Mouse (Mus musculus): ENCODE measurements at regions not wholly inside any gene's neighbourhood (a gene's known extent, or its start where the extent isn't known, plus 50 kb on each side); places are given as distances from the start of the nearest gene placed in this dataset.

DNA sequence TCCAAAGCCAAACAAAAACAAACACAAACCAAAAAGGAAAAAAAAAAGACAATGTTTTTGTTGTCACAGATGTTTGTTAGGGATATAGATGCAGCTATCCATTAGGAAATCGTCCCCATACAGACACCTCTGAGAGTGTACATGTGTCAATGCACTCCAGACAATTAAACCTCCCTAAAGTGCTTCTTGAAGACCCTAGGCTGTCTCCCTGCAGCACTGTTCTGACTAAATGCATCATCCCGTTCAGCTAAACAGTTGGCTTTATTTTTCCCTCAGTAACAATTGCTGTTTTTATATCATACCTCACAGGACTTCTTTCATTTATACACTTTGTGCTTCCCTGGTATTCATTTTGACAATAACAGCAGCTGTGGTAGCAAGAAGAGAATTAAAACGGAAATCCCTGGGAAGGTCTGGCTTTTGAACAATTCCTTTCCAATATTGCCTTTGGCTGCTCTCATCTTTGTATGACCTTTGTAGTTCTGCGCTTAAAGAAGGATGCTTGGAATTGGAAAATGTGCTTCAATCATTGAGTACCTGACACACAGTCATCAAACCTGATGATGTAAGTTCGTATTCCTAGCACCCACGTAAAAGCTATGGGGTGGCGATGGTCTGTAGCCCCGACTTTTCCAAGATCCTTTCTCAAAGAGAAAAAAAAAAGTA lies 208.9 kb downstream of the Dusp6 start:
- no peaks in the 10 kb centered on the region for H3K9me3 ChIP-seq (ENCODE audit: control insufficient read depth, low read length)
- H3K27ac ChIP-seq (ENCODE audit: low read depth, low read length): no peak overlapping the region
- no peak overlapping the region for H3K4me2 ChIP-seq (replicated peaks; ENCODE audit: low read depth, low read length)
- no peak for ATAC-seq (ENCODE audit: low FRiP score, low TSS enrichment)
- no peaks in the 10 kb centered on the region for H3K4me1 ChIP-seq (ENCODE audit: control insufficient read depth, insufficient read depth, low read length)
- 75% methylated on average over 8 of the region's 8 CpGs for WGBS
- no peaks in the 10 kb centered on the region for H3K36me3 ChIP-seq (ENCODE audit: control insufficient read depth, insufficient read depth, low read length)
- no peaks in the 10 kb centered on the region for H3K27me3 ChIP-seq (ENCODE audit: control insufficient read depth, insufficient read depth, low read length)
- no peak overlapping the region for H3K9ac ChIP-seq (ENCODE audit: low read depth, low read length)
- H3K4me3 ChIP-seq (ENCODE audit: low read length): no peak overlapping the region

DNA sequence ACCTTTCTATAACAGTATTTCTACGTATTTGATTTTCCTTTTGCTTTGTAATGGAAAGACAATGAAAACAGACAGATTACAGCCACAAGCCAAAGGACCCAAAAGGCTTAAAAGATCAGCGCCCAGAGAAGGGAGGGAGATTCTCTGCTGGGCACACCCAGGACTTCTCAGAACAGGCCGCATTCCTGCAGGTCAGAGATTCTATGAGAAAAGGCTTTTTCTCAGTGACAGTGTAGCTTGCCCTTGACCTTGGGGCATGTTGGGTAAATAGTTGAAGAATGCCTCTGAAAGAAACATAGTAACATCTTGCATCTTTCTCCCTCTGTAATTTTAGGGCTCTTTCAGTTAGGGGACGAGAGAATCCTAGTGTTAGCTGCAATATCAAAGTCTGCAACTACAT lies 209.8 kb downstream of the Dusp6 start:
- H3K4me3 ChIP-seq (ENCODE audit: low read length): no peak overlapping the region
- ATAC-seq (ENCODE audit: low FRiP score, low TSS enrichment): no peak
- no peaks in the 10 kb centered on the region for H3K9me3 ChIP-seq (ENCODE audit: control insufficient read depth, low read length)
- no peak overlapping the region for H3K4me2 ChIP-seq (replicated peaks; ENCODE audit: low read depth, low read length)
- WGBS: 72% methylated on average over 4 of the region's 4 CpGs
- no peak overlapping the region for H3K27ac ChIP-seq (ENCODE audit: low read depth, low read length)
- H3K4me1 ChIP-seq (ENCODE audit: control insufficient read depth, insufficient read depth, low read length): no peaks in the 10 kb centered on the region
- no peak overlapping the region for H3K9ac ChIP-seq (ENCODE audit: low read depth, low read length)
- H3K27me3 ChIP-seq (ENCODE audit: control insufficient read depth, insufficient read depth, low read length): no peaks in the 10 kb centered on the region
- no peaks in the 10 kb centered on the region for H3K36me3 ChIP-seq (ENCODE audit: control insufficient read depth, insufficient read depth, low read length)

DNA sequence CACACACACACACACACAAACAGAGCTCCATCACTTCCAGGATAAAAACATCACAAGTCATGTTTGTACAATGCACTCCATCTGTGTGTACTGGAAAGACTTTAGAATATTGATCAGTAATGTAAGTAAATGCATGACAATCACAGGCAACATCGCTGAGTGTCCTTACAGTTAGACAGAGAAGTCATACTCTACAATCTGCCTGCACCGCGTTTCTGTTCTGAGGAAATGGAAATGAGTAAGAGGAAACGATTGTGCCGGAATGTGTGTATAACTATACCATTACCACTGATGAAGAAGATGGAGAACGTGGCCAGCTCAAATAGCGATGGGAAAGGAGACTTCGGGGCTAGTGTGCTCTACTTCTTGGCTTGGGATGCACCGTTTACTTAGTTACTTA lies 210.7 kb downstream of the Dusp6 start:
- ATAC-seq (ENCODE audit: low FRiP score, low TSS enrichment): no peak
- no peaks in the 10 kb centered on the region for H3K36me3 ChIP-seq (ENCODE audit: control insufficient read depth, insufficient read depth, low read length)
- H3K9me3 ChIP-seq (ENCODE audit: control insufficient read depth, low read length): no peaks in the 10 kb centered on the region
- WGBS: 87% methylated on average over 9 of the region's 9 CpGs
- no peak overlapping the region for H3K9ac ChIP-seq (ENCODE audit: low read depth, low read length)
- no peaks in the 10 kb centered on the region for H3K4me1 ChIP-seq (ENCODE audit: control insufficient read depth, insufficient read depth, low read length)
- no peaks in the 10 kb centered on the region for H3K27me3 ChIP-seq (ENCODE audit: control insufficient read depth, insufficient read depth, low read length)
- no peak overlapping the region for H3K4me2 ChIP-seq (replicated peaks; ENCODE audit: low read depth, low read length)
- no peak overlapping the region for H3K4me3 ChIP-seq (ENCODE audit: low read length)
- H3K27ac ChIP-seq (ENCODE audit: low read depth, low read length): no peak overlapping the region

DNA sequence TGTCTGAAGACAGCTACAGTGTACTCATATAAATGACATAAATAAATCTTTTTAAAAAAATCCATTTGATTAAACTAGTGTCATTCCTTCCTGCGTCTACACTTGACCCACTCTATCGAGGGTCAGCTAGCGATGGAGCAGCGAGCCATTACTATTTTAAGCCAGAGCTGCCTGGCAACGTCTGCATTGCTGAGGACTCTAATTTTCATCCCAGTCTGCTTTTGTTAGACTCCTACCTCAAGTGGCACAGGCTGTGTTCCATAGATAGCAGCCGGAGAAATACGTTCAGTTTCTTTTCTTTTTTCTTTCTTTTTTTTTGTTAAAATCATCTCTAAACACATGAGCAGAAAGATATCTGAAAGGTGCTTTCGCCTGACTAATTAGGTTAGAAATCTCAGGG lies 211.5 kb downstream of the Dusp6 start:
- Histone ChIP-seq H3K27me3 (ENCODE audit: control insufficient read depth, insufficient read depth, low read length) (no peaks in the 10 kb centered on the region), H3K4me1 (ENCODE audit: control insufficient read depth, insufficient read depth, low read length) (no peaks in the 10 kb centered on the region), H3K4me3 (ENCODE audit: low read length) (no peak overlapping the region), H3K27ac (ENCODE audit: low read depth, low read length) (no peak overlapping the region), H3K9me3 (ENCODE audit: control insufficient read depth, low read length) (no peaks in the 10 kb centered on the region), H3K4me2 (replicated peaks; ENCODE audit: low read depth, low read length) (no peak overlapping the region), H3K9ac (ENCODE audit: low read depth, low read length) (no peak overlapping the region), H3K36me3 (ENCODE audit: control insufficient read depth, insufficient read depth, low read length) (no peaks in the 10 kb centered on the region)
- WGBS: 81% methylated on average over 8 of the region's 8 CpGs
- no peak for ATAC-seq (ENCODE audit: low FRiP score, low TSS enrichment)

DNA sequence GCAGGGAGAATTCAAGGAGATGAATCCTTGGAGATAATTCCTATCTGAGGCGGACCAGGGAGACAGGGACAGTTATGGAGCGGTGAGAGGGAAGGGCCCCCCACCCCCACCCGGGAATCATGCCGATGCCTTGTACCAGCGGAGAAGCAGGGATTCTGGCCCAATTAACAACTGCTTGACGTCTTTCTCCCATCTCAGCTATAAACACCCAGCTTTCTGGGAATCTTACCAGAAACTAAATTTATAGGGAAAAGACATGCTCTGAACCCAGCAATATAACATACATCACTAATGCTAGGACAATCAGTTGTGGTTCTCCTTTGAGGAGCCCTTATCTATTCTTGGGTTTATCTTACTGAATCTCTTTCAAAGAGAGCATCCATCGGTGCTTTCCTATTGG lies 213.2 kb downstream of the Dusp6 start:
- Histone ChIP-seq H3K4me2 (replicated peaks; ENCODE audit: low read depth, low read length) (no peak overlapping the region), H3K27me3 (ENCODE audit: control insufficient read depth, insufficient read depth, low read length) (no peaks in the 10 kb centered on the region), H3K4me3 (ENCODE audit: low read length) (no peak overlapping the region), H3K9me3 (ENCODE audit: control insufficient read depth, low read length) (no peaks in the 10 kb centered on the region), H3K36me3 (ENCODE audit: control insufficient read depth, insufficient read depth, low read length) (no peaks in the 10 kb centered on the region), H3K27ac (ENCODE audit: low read depth, low read length) (no peak overlapping the region), H3K4me1 (ENCODE audit: control insufficient read depth, insufficient read depth, low read length) (no peaks in the 10 kb centered on the region), H3K9ac (ENCODE audit: low read depth, low read length) (no peak overlapping the region)
- WGBS: 77% methylated on average over 7 of the region's 7 CpGs
- no peak for ATAC-seq (ENCODE audit: low FRiP score, low TSS enrichment)

DNA sequence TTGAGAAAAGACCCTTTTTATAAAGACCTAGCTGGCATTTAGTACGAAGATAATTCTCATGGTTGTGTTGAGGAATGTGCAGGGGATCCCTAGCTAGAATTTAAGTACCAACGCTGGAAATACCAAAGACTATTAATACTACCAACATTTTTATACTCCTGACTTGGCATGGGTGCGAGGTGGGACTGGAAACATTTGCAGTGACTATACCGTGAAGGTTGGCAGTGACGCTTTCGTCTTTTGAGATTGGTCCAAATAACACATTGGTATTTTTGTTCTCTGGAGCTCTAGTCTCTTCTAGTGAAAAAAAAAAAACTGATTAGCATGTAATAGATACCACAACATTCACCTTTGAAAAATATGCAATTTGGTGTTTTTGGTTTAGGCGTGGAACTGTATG lies 213.7 kb downstream of the Dusp6 start:
- WGBS: 91% methylated on average over 7 of the region's 7 CpGs
- no peak overlapping the region for H3K27ac ChIP-seq (ENCODE audit: low read depth, low read length)
- no peak for ATAC-seq (ENCODE audit: low FRiP score, low TSS enrichment)
- H3K4me3 ChIP-seq (ENCODE audit: low read length): no peak overlapping the region
- H3K9ac ChIP-seq (ENCODE audit: low read depth, low read length): no peak overlapping the region
- H3K4me1 ChIP-seq (ENCODE audit: control insufficient read depth, insufficient read depth, low read length): no peaks in the 10 kb centered on the region
- no peaks in the 10 kb centered on the region for H3K9me3 ChIP-seq (ENCODE audit: control insufficient read depth, low read length)
- H3K36me3 ChIP-seq (ENCODE audit: control insufficient read depth, insufficient read depth, low read length): no peaks in the 10 kb centered on the region
- H3K27me3 ChIP-seq (ENCODE audit: control insufficient read depth, insufficient read depth, low read length): no peaks in the 10 kb centered on the region
- H3K4me2 ChIP-seq (replicated peaks; ENCODE audit: low read depth, low read length): no peak overlapping the region

DNA sequence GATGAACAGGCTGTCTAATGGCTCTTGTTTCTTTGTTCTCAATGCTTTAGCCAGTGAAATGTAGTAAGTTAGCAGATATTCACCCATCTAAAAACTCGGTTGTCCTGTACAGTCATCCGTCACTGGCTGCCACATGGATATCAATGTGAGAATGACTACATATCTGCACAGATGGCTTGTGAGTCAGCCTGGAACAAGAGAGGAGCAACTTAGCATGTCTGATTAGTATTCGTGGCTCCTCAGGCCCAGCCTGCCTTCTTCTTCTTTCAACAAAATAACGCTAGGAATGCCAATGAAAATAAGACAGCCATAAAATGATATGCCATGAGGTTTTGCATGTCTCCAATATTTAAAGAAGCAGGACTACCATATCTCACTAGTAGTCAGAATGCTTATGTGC lies 217.5 kb downstream of the Dusp6 start:
- WGBS: 79% methylated on average over 4 of the region's 4 CpGs
- Histone ChIP-seq H3K4me1 (ENCODE audit: control insufficient read depth, insufficient read depth, low read length) (no peaks in the 10 kb centered on the region), H3K9ac (ENCODE audit: low read depth, low read length) (no peak overlapping the region), H3K4me3 (ENCODE audit: low read length) (no peak overlapping the region), H3K27ac (ENCODE audit: low read depth, low read length) (no peak overlapping the region), H3K36me3 (ENCODE audit: control insufficient read depth, insufficient read depth, low read length) (no peaks in the 10 kb centered on the region), H3K9me3 (ENCODE audit: control insufficient read depth, low read length) (no peaks in the 10 kb centered on the region), H3K27me3 (ENCODE audit: control insufficient read depth, insufficient read depth, low read length) (no peaks in the 10 kb centered on the region), H3K4me2 (replicated peaks; ENCODE audit: low read depth, low read length) (no peak overlapping the region)
- ATAC-seq (ENCODE audit: low FRiP score, low TSS enrichment): no peak

DNA sequence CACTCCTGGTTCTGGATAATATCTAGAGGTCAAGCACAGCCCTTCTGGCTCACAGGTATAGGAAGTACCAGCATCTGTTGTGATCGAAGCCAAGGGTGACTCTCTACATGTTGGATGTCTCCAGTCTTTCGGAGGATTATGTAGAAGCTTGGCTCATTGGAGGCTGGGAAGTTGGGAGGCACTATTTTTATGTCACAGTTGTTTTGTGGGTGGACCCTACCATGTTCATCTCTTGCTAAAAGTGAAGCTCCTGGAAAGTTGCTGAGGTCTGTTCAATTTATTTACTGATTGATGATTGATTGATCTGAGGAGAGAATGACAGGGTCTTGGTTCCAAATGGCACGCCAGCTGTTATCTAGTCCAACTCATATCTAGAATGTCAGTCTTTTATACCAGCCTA lies 219.0 kb downstream of the Dusp6 start:
- 90% methylated on average over 3 of the region's 3 CpGs for WGBS
- Histone ChIP-seq H3K4me1 (ENCODE audit: control insufficient read depth, insufficient read depth, low read length) (no peaks in the 10 kb centered on the region), H3K4me2 (replicated peaks; ENCODE audit: low read depth, low read length) (no peak overlapping the region), H3K9ac (ENCODE audit: low read depth, low read length) (no peak overlapping the region), H3K4me3 (ENCODE audit: low read length) (no peak overlapping the region), H3K27me3 (ENCODE audit: control insufficient read depth, insufficient read depth, low read length) (no peaks in the 10 kb centered on the region), H3K27ac (ENCODE audit: low read depth, low read length) (no peak overlapping the region), H3K9me3 (ENCODE audit: control insufficient read depth, low read length) (no peaks in the 10 kb centered on the region), H3K36me3 (ENCODE audit: control insufficient read depth, insufficient read depth, low read length) (no peaks in the 10 kb centered on the region)
- ATAC-seq (ENCODE audit: low FRiP score, low TSS enrichment): no peak

DNA sequence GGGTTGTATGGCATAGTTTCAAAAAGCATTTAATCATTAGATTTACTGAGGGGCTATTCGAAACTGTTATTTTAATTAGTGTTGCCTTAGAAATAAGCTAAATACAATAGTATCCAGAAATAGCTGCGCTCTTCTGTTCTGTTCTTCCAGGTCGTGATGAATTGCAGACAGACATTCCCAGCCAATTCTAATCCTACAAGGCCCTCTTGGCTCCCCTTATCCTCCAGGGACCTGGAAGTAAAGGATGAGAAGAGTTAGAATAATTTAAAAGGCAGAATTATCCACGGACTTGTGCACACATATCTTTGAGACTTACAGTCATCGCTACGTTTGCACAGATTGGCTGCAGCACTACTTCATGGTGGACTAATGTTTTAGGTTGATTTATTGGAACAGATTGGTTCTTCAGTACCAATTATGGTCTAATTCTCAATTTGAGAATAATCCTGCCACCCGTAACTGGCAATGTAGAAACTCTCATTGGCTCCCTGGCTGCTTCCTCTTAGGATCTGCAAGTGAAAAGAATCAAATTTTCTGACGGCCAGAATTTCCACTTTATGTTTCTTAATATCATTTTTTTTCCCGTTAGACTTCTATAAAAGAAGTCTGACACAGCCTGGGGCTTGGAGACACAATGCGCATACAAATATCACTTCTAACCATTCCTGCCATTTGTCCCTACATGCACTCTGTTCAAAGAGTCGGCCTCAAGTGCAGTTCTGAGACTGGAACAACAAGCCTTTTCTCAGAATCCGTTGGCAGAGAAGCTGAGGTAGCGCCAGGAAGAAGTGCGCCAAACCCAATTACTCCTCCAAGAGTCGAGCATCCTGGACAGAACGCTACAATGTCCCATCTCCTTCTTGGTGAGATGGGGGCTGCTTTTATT lies 225.4 kb downstream of the Dusp6 start:
- Histone ChIP-seq H3K27me3 (ENCODE audit: control insufficient read depth, insufficient read depth, low read length) (no peaks in the 10 kb centered on the region), H3K4me1 (ENCODE audit: control insufficient read depth, insufficient read depth, low read length) (no peaks in the 10 kb centered on the region)
- WGBS: 89% methylated on average over 16 of the region's 16 CpGs

More for the DNA sequence above, 225.4 kb downstream of the Dusp6 start:
- no peak overlapping the region for H3K4me2 ChIP-seq (replicated peaks; ENCODE audit: low read depth, low read length)
- ATAC-seq (ENCODE audit: low FRiP score, low TSS enrichment): no peak
- no peaks in the 10 kb centered on the region for H3K36me3 ChIP-seq (ENCODE audit: control insufficient read depth, insufficient read depth, low read length)
- H3K9me3 ChIP-seq (ENCODE audit: control insufficient read depth, low read length): 0 out of 2 replicates have a peak, but pooled peaks cover 3% of the 10 kb centered on the region
- H3K4me3 ChIP-seq (ENCODE audit: low read length): no peak overlapping the region
- no peak overlapping the region for H3K9ac ChIP-seq (ENCODE audit: low read depth, low read length)
- no peak overlapping the region for H3K27ac ChIP-seq (ENCODE audit: low read depth, low read length)
